Mouse (Mus musculus) mesoderm, embryonic 11.5 days (tissue): ENCODE results near the gene Olfr1420.
A peak's percentile ranks its signal among the peaks of the same experiment; 100 is the strongest.
"Not testable (repeated sequence)": the region's sequence is repeated elsewhere in the genome, so short reads cannot be mapped to it uniquely, and the experiment has no call there.

Experiments
- DNase-seq: peaks from one replicate; pipeline ENCODE4 v3.0.0-alpha.2; 2012; ENCODE audit warnings: low read depth, low spot score

The Olfr1420 gene

DNA sequence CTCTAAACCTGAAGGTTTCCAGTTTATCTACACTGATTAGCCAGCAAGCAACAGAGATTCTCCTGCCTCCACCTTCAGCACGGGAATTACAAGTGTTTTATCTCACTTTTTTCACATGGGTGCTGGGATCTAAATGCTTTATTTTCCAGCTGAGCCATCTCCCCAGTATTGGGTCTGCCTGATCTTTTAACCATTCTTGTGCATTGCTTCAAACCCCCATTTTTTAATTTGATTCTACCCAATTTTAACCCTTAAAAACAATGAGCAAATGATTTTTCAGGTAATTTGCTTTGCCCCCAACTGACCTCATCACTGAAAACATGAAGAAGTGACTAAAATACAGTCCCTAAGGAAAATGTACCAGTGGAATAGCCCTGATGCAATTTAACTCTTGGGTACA lies at the start of gene Olfr1420:
Gene Olfr1420, plus strand, starts transcription at position 301 of the 400 bp plus-strand sequence.
- DNase-seq, result no peak

DNA sequence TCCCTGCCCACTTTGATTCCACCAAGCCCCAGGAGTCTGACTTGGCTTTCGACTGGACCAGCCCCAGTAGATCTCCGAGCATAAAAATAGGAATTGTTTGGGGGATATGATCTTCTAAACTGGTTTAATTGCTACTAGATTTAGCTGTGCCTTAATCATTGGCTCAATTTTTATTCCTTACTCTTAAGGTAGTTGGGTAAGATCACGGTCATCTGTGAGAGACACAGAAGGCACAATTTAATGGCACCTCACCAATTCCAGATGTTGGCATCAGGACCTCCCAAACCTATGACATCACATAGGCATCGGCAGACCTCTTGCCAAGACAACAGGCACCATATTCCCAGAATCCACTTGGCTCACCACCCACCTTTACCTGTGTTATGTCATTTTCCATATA lies 47.2 kb upstream of the Olfr1420 start, which contains the start of gene Olfr1417:
Gene Olfr1417, minus strand, starts transcription at position 101 of the 400 bp plus-strand sequence.
- no peak for DNase-seq

DNA sequence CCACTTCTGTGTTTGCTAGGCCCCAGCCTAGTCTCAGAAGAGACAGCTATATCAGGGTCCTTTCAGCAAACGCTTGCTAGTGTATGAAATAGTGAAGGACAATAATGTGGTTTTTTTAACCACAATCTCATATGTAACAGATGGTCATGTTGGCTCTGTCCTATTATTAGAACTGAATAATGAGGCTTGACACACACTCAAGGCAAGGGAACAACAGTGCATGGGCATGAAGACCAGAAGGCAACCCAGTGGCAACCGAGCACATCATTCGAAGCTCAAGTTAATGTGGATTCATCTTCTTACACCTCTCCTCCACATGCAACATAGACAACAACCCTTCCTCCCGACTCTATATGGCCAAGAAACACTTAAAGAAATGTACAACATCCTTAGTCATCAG lies 40.0 kb upstream of the Olfr1420 start:
- no peak for DNase-seq

DNA sequence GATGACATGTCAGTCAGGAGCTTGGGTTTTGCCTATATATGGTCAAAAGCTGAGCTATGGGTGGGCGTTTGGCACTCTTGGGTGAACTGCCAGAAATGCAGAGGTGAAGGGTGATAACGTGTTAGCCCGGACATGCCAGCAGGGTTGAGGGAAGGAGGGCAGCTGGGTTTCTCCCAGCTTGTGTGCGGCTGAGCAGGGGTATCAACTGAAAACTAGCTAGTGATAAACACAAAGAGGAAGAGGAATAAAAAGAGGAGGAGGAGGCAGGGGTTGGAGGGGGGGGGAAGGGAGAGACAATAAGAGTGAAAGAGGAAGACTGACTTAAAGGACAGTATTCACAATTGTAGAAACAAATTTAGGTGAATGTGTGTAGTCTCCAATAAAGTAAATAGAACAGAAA lies 33.7 kb upstream of the Olfr1420 start:
- DNase-seq, result no peak

DNA sequence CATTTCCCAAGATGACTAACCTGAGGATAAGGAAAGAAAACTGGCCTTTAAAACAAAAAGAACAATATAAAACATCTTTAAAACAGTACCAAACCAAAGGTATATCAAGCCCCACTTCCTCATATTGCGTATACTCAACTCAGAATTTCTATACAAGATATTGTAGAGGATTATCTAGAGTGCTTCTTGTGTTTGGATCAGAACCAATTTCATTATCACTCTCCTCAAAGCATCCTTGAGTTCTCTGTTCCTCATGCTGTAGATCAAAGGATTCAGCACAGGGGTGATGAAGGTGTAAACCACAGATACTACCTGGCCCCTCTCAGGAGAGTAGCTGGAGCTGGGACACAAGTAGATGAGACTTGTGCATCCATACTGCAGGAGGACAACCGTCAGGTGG lies 31.5 kb upstream of the Olfr1420 start:
- no peak for DNase-seq

DNA sequence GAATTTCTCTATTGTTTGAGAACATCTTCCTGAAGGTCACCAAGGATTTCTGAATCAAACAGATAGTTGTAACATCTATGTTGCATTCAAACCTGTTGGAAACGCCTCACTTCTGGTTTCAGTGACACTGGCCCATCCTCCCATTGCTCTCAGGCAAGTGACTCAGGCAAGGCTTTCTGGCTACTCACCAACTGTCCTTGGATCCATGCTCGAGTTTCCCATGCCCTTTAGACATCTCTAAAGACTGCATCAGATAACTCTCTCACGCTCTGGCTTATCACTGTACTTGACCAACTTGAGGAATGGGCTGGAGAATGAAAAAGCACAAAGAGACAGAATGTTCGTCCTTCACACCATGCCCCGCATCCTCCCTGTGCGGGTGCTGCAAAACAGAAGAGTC lies 29.9 kb upstream of the Olfr1420 start:
- no peak for DNase-seq

DNA sequence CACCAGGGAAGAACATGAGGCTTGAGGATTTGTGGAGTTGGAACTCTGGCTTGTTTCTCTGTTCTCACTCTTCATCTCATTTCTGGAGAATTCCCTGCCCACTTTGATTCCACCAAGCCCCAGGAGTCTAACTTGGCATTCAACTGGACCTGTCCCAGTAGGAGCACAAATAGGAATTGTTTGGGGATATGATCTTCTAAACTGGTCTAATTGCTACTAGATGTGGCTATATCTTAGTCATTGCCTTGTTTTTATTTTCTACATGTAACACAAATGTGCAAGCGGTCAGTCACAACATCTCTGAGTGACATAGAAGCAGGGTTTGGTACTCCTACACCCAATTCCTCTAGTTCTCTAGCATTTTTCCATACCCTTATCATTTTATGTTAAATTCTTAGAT lies 25.4 kb upstream of the Olfr1420 start, which contains the start of gene Olfr1418:
Gene Olfr1418, minus strand, starts transcription at position 101 of the 400 bp plus-strand sequence.
- DNase-seq, result no peak

DNA sequence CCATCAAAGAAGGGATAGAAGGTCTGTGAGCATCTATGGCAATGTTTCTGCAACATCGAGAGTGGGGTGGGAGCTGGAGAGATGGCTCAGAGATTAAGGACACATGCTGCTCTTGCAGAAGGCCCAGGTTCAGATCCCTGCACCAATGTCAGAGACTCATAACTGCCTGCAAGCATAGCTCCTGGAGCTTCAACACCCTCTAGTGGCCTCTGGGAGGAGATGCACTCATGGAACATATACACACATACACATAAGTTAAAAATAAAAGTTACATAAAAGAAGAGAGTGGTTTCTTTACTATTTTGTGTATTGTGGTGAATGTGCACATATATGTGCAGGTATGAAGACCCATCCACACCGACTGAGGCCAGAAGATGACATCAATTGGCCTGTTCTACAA lies 18.5 kb upstream of the Olfr1420 start:
- DNase-seq, result no peak

DNA sequence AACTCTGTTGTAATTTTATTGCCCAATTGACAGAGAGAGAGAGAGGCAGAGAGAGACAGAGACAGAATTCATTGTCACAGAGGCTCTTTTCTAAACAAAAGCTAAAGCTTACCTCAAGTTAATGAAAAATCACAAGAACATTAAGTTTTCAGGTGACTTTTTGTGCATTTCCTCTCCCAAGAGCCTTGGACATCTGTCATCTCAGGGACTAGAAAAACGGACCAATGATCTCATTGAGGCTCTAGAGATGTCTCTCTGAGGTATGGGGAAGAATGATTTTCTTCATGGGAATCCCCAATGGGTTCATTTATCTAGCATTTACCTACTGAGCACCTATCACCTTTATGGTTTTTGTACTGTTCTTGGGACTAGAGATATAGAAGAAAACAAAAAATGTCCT lies 11.4 kb upstream of the Olfr1420 start, which contains the start of gene Olfr1419:
Gene Olfr1419, minus strand, starts transcription at position 101 of the 400 bp plus-strand sequence.
- no peak for DNase-seq

DNA sequence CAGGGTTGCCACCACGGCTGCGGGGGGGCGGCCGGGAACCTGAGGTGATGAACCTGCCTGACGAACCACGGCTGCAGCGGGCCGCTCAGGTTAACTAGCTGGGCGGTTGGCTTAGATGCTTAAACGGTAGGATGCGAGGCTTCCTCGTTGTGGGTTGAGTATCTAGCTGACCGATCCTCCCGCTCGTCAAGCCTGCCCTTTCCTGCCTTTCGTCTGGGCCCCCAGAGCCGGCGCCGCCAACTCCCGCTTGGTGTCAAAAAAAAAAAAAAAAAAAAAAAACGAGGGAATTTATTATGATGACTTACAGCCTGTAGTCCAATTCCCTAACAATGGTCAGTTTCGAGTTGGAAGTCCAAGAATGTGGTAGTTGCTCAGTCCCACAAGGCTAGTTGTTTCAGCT lies 8.0 kb upstream of the Olfr1420 start:
- not testable (repeated sequence) for DNase-seq

DNA sequence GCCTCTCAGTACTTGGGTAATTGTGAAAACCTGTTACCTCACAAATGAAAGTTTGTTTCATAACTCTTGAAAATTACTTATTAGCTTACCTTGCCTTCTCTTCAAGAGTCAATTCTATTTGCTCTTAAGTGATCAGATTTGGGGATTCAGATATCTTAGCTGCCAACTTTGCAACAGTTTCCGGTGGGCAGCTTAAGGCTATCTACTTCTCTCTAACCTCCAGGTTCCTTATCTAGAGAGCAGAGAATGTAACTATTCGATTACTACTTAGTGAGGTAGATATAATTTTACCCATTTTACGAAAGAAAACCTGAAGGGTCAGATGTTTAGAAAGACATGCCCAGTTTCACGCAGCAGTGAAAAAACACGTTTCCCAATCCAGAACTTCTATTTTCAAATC lies 24.7 kb downstream of the Olfr1420 start:
- DNase-seq, result no peak

DNA sequence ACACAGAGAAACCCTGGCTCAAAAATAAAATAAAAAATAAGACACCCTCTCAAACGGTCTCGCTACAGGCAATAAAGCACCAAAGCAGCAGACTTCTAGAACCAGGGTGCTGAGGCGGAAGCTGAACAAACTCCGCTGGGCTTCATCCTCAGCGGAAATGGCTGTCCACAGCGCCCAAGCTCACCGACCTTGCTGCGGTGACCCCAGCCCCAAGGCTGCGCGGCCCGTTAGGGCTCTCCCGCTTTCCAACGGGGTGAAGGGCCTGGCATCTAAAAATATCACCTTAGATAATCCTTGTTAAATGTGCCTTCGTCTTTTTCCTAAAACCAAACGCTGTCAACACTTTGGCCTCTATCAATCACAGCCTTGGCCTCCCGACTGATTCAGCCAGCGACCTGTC lies 25.2 kb downstream of the Olfr1420 start:
- DNase-seq, result no peak

DNA sequence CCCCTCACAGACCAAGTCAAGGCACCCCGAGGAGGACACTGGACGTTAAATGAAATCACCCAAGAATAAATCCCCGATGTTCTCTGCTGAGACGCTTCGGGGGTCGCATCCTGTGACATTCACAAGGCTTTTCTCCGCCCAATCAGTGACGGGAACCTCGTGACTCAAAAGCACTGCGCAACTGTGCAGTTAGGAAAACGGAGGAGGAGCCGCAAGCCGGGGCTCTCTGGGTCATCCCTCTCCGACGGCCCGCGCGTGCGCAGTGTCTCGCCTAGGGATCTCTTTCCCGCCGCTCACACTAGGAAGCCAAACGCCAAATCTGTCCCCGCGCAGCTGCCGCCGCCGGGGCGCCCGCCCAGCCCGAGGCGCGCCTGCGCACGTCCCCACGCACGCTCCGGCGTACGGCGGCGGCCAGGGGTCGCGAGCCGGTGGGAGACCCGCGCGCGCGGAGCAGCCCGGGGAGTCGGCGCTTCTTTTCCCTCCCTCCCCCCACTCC lies 25.7 kb downstream of the Olfr1420 start, which contains the start of gene Patl1:
Gene Patl1, plus strand, starts transcription at position 363 of the 496 bp plus-strand sequence.
- DNase-seq, result peak; percentile 98

DNA sequence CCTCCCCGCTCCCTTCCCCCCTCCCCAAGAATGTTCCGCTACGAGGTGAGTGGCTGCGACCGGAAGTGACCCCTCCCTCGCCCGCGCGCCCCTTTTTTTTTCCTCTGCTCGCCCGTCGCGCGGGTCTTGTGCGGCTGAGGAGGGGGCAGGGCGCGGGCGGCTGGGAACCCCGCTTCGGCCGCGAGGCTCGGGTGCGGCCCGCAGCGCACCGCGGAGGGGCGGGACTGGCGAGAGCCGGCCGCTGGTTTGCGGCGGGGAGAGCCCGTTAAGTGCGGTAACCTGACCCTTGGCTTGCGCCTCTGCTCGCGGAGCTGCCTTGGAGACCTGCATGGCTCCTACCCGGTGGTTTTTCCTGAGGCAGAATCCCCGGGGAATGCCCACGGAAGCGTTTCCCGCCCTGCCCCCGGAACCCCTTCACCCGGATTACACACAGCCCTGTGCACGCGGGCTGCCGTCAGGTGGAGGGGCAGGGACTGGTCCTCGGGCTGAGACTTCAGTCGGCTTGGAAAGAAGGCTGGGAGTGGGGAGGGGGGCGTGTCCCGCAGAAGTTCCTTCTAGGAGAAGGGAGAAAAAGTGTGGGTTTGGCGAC lies 26.3 kb downstream of the Olfr1420 start:
- peak; percentile 70 for DNase-seq

DNA sequence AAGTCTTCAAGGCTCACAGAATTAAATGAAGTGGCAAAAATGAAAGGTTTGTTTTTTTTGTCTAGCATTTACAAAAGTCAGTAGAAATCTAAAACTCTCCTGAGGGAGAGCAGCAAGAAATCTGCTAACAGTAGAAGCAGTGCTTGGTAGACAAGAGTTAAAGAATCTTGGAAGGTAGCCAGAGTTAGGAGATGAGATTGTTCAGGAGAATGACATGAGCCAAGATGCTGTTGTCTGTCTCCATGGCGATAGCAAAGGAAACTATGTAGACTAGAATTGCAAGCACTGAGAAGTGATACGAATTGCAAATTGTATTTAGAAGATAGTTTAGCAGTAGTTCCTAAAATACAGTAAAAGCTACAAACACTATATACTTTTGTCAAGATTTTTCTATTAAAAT lies 29.4 kb downstream of the Olfr1420 start:
- DNase-seq, result peak; percentile 4

DNA sequence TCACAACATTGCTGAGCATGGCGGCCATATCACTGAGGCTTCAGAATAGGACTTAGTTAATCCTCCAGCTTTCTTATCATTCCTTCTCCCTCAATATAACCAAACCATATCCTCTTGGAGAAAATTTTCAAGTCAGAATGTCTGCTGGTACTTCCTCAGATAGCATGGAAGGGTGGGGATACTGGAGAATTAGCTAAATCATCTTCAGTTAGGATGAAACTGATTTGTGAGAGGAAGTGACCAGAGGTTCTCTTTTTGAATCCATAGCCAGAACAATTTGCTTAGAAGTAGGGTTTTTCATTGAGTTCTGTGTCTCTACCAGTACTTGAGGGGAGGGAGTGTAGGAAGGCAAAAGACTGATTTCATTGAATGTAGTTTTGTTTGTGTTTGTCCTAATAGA lies 35.7 kb downstream of the Olfr1420 start:
- DNase-seq, result no peak

DNA sequence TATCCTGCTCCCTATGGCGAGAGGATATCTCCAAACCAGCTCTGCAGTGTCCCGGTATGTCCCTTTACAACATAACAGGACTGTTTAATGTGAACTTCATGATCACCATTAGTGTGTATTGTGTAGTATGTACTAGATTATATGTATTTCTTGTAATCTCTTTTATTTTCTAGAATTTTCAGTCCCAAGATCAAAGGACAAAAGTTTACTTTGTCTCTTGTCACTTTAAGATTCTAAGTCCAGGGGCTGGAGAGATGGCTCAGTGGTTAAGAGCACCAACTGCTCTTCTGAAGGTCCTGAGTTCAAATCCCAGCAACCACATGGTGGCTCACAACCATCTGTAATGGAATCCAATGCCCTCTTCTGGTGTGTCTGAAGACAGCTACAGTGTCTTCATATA lies 36.1 kb downstream of the Olfr1420 start:
- DNase-seq, result not testable (repeated sequence)

DNA sequence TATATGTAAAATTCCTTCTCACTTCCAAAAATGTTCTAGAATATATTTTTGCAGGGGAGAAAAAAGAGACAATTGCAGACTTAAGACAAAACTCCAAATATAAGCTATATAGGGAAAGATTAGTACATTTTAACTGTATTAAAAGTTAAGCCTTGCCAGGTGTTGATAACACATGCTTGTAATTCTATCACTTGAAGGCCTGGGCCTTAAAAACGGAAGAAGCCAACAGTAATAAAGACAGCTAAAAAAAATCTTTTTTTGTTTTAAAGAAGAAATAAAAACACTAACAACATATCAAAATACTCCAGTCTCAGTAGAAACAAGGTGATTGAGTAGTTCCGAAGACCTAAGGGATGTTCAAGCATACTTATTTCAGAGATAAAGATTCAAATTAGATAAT lies 40.0 kb downstream of the Olfr1420 start:
- DNase-seq, result no peak

DNA sequence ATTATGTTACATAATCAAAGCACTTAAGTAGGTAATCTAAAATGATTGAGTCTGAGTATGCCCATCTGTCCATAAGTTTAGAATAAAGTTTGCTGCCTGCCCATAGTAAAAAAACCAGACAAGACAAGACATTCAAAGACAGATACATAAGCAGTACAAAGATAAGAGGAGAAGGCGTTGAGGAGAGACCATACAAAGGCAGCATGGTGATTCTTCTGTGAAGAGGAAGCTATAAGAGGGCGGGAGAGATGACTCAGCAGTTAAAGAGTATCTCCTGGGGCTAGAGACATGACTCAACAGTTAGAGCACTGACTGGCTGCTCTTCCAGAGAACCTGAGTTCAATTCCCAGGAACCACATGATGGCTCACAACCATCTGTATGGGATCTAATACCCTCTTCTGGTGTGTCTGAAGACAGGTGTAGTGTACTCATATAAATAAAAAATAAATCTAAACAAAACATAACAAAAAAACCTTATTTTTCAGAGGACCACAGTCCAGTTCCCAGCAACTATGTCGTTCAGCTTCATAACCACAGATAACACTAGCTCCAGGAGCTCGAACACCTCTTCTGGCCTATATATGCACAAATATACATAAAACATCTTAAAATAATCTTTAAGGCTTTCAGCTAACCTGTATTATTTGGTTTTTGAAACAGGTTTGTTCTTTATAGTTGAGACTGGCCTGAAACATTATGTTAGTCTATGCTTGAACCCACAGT lies 41.8 kb downstream of the Olfr1420 start:
- DNase-seq, result no peak

DNA sequence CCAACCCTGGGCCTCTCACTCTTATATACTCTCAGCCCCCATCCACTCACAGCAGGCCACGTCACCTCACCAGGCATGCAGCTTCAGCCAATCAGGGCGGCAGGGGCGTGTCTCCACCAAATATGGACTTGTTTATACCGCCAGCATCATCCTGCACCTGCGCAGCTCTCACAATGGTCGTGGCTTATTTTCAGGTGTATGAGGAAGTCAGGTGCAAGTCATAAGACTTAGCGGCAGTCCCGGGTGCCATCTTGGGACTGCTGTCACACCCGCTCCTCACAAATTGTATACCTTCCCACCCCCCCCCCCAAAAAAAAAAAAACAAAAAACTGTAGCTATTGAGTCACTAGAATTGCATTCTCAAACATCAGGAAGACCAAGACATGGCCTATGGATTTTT lies 60.1 kb downstream of the Olfr1420 start:
- not testable (repeated sequence) for DNase-seq
